Mouse (Mus musculus): Measurements from ENCODE around the gene Fstl4.
"Not testable (repeated sequence)": the region's sequence is repeated elsewhere in the genome, so short reads cannot be mapped to it uniquely, and the experiment has no call there.

Gene Fstl4

DNA sequence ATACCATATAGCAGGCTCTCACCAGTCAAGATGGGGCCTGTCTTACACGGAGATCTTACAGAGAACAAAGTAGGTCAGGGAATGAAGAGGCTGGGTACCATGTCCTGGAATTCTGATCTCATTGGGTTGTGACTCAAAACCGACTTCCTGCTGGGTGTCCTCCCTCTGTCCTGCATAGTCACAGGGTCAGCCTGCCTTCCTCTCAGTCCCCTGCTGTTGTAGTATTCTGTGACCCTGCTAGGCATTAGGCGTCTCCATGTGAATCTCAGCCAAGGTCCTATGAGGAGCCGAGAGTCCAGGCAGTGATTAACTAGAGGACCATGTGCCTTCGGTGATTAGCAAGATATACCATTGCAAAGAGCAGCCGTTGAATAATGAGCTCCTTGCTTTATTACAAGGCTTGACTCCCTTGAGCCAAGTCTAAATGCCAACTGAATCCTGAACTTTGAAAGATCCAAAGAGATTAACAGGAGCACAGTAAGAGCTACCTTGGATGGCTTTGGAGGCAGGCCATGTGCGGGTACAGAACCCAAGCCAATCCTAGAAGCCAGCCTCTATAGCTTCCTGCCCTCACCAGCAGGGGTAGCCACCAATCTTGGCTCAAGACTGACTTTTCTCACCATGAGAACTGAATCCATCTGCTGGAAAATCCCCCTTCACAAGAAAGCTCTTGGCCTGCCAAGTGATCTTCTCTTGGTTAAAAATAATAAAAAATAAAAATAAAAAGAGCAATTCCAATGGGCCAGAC lies 264.2 kb downstream of the Fstl4 start:
- DNase-seq: peak; percentile 72

DNA sequence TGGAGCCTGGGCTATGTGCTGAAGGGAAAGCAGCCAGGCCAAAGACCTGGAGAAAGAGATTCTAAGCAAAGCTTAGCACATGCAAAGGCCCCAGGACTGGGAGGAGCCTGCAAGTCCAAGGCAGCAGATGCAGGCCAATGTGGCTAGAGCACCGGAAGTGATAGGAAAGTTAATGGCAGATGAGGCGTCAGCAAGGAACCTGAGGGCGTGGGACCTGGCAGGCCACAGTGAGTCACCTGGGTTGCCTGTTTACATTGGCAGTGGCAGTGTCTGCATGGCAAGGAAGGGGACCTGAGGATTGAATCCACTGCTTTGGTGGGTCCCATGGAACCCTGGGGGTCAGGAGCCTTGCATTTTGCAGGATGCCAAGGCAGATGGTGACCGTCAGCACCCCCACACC lies 267.3 kb downstream of the Fstl4 start:
- DNase-seq: no peak

DNA sequence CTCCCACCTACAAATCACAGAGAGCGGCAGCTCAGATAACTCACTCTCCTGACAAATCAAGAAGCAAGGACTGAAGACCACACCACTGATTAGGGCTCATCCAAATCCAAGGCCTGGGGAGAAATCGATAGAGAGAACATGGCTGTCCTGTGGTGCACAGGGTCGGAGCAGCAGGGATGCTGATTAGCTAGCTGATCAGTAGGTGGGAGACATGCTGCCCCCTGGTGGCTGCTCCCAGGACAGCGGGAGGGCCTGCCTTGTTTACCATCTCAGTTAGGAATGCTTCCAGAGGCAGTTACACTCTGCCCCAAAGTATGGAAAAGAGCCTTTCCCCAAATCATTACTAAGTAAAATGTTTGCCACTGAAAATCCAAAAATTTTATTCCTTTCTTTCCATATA lies 267.9 kb downstream of the Fstl4 start:
- DNase-seq: peak; percentile 46

GRCm38 (mm10) chr11:53035414-53035813 lies 271.0 kb downstream of the Fstl4 start:
- no peak for DNase-seq

- no peak for DNase-seq
Observed at GRCm38 (mm10) chr11:53046850-53047249, 282.4 kb downstream of the Fstl4 start.

DNA sequence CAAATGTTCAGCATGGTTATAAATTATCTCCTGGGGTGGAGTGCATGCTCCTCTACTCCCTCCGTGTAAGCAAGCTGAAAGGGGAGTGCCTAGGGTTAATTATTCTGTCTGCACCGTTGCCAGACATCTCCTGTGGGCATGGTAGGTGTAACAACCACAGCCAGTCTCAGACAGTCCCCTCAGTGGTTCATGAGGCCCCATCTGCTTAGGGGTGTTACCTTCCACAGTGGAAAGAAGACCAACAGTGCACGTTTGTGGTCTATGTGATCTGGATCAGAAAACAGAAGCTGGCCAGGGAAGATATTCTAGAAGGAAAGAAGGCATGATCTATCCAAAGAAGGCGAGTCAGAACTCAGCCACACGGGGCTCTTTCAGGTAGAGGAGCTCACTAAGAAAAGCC lies 289.7 kb downstream of the Fstl4 start:
- DNase-seq: no peak

DNA sequence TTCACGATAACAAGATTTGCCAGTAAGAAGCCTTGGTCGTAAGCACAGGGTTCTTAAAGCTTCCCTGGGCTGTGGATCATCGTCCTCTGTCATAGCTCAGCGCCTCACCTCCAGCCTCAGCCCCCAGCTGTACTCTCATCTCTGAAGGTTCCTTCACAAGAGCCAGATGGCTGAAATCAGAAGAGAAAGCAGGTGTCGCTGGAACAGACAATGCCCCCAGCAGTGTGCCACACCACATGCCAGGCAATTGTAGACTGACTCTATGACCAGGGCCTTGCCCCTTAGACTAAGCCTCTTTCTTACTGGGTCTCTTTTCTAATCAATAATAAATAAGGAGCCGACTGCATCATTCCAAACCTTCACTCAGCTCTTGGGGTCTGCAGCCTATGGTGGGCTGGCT lies 291.5 kb downstream of the Fstl4 start:
- peak; percentile 15 for DNase-seq

GRCm38 (mm10) chr11:53056781-53057180 lies 292.3 kb downstream of the Fstl4 start:
- no peak for DNase-seq

DNA sequence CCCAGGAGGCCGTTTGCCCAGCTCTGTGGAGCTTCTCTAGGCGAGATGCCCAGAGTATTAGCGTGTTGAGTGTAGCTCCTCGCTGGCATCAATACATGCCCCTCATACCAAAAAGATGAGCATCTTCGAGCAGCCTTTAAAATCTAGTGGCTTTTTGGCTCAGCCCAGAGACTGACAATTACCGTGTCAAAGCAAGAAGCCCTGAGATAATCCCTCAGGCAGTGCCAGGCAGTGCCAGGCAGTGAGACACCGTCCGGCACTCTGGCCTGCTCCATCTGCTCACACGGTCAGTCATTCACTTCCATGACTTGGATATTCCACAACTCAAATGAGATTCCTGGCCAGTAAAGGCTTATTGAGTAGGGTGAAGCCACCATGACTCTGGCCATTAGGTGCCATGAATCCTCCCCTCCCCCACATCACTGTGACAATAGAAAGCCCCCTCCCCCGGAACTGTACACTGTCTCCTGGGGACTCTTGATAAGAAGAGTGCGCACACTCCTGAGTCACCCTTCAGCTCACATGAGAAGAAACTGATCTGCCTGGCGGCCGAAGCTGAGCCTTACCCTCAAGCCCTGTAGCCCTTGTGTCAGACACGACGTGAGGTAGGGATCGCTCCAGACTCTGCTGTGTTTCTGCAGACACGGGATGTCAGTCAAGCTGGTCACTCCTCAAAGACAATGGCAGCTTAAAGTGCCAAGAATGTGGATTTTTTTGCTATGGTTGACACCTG lies 293.6 kb downstream of the Fstl4 start:
- peak; percentile 43 for DNase-seq

DNA sequence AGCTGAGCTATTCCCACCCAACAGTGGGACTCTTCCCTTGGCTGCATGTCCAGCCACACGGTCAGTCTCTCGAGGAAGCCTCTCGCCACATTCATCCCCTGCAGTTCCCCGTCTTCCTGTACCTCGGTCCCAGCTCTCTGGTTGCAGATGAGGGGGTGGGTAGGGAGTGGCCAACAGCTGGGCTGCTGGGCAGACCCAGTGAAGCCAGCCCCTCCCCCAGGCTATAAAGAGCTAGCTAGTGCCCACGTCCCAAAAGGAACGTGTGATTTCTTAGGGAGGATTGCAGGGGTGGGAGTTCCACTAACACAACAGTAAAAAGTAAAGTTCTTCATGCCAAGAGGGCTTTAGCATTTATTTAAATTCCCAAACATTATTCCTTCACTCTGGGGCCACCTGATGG lies 294.1 kb downstream of the Fstl4 start:
- DNase-seq: no peak

DNA sequence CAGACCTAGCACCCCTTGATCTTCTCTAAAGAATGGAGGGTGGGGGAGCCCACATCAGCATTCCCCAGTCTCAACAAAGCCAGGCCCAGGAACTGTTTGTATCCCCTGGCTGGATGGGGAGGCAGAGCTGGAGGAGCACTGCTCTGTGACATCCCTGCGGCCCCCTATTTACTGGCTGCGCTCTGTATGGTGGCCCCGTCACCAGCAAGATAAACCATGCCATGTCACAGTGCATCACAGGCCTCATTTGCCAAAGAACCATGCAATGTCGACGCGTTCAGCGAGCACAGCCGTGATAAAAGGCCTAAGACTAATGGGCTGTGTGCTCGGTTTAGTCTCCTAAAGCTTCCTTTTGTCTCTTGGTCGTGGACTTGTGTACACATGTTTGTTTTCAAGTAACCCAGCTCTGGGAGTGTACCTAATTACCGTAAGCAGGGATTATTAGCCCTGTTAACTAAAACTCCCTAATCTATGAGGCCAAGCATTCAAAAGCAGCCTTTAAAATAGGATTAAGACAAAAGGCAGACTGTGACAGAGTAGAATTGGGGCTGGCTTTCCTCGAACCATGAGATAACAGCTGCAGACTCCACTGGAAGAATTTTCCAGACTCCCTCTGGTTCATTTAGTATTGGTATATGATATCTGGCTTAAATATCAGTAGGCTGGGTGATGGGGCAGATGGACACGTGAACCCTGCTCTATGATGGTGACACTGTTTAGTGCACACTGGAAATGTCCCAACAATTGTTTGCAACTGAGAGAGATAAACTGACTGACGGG lies 303.5 kb downstream of the Fstl4 start:
- DNase-seq: no peak

DNA sequence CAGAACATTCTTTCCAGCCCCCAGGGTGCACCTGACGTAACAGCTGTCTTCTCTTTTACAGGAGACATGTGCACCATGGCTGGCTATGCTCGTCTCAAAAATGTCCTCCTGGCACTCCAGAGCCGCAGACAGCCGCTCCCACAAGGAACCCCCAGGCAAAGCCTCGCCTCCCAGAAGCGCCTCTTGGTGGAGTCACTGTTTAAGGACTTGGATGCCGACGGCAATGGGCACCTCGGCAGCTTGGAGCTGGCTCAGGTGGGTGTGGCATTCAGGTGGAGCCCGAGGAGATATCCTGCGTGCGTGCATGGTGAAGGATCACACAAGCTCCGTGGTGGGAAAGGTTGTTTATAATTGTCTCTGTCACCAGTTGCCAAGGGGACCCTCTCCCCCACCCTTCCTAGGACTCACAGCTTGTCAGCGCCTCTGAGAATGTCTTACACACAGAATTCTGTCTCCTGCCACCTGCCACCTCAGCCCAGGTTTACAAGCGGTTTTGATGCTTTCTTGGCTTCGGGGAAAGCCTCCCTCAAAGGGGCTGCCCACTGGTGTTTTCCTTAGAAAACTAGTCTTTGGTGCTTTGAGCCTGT lies 304.1 kb downstream of the Fstl4 start:
- DNase-seq: no peak

GRCm38 (mm10) chr11:53069751-53070150 lies 305.3 kb downstream of the Fstl4 start:
- DNase-seq: no peak

DNA sequence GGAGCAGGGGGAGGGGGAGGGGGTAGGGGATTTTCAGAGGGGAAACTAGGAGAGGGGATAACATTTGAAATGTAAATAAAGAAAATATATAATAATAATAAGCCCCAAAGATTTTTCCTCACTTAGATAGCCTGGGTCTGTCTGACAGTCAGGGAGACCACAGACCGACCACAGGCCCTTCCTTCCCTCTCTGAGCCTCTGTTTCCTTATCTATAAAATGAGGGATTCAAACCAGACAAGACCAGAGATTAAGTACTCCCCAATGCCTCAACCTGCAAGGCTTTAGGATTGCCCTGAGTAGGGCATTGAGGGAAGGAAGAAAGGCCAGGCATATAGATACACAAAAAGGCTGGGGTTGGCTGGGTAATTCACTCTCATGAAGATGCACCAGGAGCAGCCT lies 307.2 kb downstream of the Fstl4 start:
- no peak for DNase-seq

- DNase-seq: no peak
Observed at GRCm38 (mm10) chr11:53077641-53078040, 313.2 kb downstream of the Fstl4 start.

DNA sequence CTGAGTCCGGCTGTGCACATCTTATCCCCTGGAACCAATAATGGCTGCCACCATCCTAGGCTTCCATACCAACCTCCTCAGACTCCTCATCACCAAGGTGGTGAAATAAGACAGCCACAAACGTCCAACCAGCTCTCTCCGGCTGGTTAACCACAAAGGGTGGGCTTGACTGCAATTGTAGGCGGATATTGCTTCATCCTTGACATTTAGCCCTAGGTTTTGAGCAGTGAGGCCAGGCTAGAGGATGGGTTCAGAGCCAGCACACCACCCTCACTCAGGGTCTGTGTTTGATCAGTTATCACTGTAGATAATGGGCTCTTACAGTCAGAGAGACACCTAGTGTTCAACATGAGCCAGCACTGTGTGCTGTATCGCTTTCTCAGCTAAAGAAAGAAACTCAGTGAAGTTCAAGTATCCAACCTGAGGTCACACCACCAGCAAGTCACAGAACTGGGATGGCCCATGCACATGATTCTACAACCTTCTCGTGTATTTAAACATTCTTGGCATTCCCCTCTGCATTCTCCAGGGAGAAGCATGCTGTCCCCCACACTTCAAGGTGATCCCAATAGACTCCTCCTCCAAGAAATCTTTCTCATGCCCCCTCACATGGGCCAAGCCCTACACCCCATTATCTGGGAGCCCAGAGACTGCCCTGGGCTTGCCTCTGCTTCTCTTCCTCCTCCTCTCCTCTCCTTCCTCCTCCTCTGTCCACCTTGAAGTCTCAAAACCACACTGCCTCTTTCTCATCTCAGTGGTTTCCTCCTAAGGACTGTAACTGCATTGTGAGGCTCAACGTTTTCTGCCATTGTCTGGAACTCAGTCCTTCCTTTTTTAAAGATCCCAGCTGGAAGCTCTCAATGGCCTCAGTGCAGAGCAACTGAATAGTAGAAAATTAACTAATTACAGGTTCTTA lies 314.2 kb downstream of the Fstl4 start:
- DNase-seq: no peak

DNA sequence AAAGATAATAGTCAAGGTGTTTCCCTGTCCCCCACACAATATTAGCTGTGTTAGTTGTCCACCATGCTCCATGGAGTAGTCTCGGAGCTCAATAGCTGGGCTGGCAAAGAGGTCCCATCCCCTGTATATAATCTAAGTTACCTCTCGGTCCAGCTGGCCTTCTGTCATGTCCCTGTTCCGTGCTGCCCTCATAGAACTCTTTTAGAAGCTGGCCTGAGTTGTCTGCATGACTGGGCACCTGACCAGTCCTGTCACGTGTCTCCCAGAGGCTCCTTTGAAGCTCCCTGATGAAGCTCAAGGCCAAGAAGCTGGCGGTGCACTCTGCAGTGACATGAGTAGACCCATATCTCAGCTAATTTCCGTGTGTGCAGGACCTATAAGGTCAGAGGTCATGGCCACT lies 316.9 kb downstream of the Fstl4 start:
- DNase-seq: no peak

- DNase-seq: no peak
Observed at GRCm38 (mm10) chr11:53085367-53085766, 320.9 kb downstream of the Fstl4 start.

DNA sequence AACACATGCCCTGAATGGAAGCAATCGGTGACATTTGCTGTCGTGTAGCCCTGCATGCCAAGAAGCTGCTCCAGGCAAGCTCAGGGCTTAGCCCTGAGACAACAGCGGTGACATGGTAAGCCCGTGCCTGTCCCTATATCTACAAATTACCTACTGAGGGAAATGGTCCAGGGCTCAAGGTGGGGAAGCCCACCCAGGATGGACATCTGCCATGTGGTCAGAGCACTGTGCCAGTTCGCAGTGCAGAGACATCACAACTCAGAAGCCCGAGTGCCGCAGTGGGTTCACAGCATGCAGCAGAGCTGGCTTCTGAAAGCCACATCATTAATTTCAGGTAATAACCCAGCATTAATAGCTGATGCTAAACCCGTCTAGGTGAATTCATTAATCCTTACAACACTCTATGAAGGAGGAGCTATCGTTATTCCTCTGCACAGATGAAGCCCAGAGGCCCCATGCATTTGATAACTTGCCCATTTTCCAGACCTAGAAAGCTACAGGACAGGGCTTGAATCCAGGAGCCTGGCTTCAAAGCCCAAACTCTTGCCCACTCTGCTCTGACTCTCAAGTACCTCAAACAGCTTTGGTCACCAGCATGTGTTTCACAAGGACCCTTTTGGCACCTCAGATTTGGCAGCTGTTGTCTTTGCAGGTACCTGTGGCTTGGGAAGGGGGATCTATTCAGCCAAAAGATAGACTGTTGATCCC lies 321.6 kb downstream of the Fstl4 start:
- DNase-seq: no peak

- DNase-seq: not testable (repeated sequence)
Observed at GRCm38 (mm10) chr11:53087896-53088295, 323.5 kb downstream of the Fstl4 start.

- DNase-seq: no peak
Observed at GRCm38 (mm10) chr11:53091596-53091995, 327.2 kb downstream of the Fstl4 start.

DNA sequence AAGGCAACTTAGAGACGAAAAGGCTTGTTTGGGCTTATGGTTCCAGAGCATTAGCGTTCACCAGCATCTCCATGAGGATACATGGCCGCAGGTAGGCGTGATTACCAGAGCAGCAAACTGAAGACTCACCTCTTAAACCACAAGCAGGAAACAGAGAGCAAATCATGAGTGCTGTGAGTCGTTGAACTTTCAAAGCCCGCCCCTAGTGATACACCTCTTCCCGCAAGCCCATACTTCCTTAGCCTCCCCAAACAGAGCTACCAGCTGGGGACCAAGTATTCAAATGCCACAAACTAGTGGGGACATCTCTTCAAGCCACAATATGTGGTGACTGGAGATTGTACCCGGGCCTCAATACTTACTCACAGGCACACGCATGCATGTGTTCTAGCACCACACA lies 332.4 kb downstream of the Fstl4 start:
- DNase-seq: no peak
